Mouse (Mus musculus): Measurements from ENCODE around the gene Mrtfa. TPM values are rescaled to one million over a fixed set of nuclear protein-coding genes. Genes with fewer than 3 reads are reported as not detected.
"Not testable (repeated sequence)": the region's sequence is repeated elsewhere in the genome, so short reads cannot be mapped to it uniquely, and the experiment has no call there.

Mrtfa gene
- polyA plus RNA-seq, 1 experiment from 2014 or later, result 21.2 TPM

DNA sequence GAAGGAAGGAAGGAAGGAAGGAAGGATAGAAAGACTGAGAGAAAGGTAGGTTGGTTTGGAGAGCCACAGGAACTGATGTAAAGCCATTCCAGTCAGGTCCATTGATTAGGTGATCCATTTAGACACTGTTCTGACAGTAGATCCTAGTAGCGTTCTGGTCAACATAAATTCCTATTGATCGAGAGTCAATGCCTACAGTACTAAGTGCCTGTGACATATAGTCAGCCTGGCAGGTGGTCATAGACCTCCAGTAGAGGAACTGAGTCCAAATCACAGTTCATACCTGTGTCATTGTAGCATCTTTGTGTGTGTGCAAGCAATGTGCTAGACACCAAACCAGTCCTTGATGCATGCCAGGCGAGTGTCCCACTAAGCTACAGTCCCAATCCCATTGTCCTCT is 37.7 kb upstream of the Mrtfa start:
- Histone ChIP-seq H3K4me3 (ENCODE audit: low read depth, low read length) (no peak overlapping the region), H3K27ac (ENCODE audit: low read depth) (no peak overlapping the region), H3K4me2 (ENCODE audit: low read length) (no peak overlapping the region), H3K27me3 (replicated peaks; ENCODE audit: control insufficient read depth, insufficient read depth, low read length) (no peaks in the 10 kb centered on the region), H3K36me3 (ENCODE audit: control insufficient read depth, insufficient read depth, low read length) (no peaks in the 10 kb centered on the region), H3K4me1 (replicated peaks; ENCODE audit: control insufficient read depth, insufficient read depth, low read length) (no peaks in the 10 kb centered on the region), H3K9ac (ENCODE audit: low read length) (no peak overlapping the region), H3K9me3 (ENCODE audit: control insufficient read depth, low read length) (no peaks in the 10 kb centered on the region)
- WGBS, result 92% methylated on average over 3 of the region's 3 CpGs
- ATAC-seq (replicated peaks; ENCODE audit: low FRiP score, low TSS enrichment, low read depth) (no peak), DNase-seq (ENCODE audit: low spot score) (no peak)

- 88% methylated on average over 3 of the region's 3 CpGs for WGBS
These were observed 36.7 kb upstream of the Mrtfa start for GRCm38 (mm10) chr15:81227275-81227674.

DNA sequence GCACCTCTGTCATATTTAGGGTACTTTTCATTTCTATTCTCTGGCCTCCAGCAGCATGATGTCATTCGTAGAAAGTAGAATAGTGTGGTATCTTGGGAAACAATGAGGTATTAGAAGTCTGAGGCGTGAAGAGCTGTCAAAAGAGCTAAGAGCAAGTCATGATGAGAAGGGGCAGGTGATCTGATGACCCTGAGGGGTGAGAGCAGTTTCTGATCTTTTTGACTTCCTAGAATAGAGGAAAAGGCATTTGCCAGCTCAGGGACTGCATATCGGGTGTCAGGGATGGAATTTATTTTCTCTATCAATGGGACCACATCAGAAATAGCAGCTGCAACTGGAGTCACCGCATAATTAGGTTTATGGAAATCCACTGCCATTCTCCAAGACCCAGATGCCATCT is 36.2 kb upstream of the Mrtfa start:
- Histone ChIP-seq H3K9me3 (ENCODE audit: control insufficient read depth, low read length) (no peaks in the 10 kb centered on the region), H3K4me1 (replicated peaks; ENCODE audit: control insufficient read depth, insufficient read depth, low read length) (no peaks in the 10 kb centered on the region), H3K27me3 (replicated peaks; ENCODE audit: control insufficient read depth, insufficient read depth, low read length) (no peaks in the 10 kb centered on the region), H3K36me3 (ENCODE audit: control insufficient read depth, insufficient read depth, low read length) (no peaks in the 10 kb centered on the region), H3K4me2 (ENCODE audit: low read length) (no peak overlapping the region), H3K27ac (ENCODE audit: low read depth) (no peak overlapping the region), H3K4me3 (ENCODE audit: low read depth, low read length) (no peak overlapping the region), H3K9ac (ENCODE audit: low read length) (no peak overlapping the region)
- DNase-seq (ENCODE audit: low spot score) (no peak), ATAC-seq (replicated peaks; ENCODE audit: low FRiP score, low TSS enrichment, low read depth) (no peak)
- WGBS, result 82% methylated on average over 4 of the region's 4 CpGs

More at GRCm38 (mm10) chr15:81227275-81227674, 36.7 kb upstream of the Mrtfa start:
- Histone ChIP-seq H3K9ac (ENCODE audit: low read length) (no peak overlapping the region), H3K9me3 (ENCODE audit: control insufficient read depth, low read length) (no peaks in the 10 kb centered on the region), H3K27ac (ENCODE audit: low read depth) (no peak overlapping the region), H3K36me3 (ENCODE audit: control insufficient read depth, insufficient read depth, low read length) (no peaks in the 10 kb centered on the region), H3K4me1 (replicated peaks; ENCODE audit: control insufficient read depth, insufficient read depth, low read length) (no peaks in the 10 kb centered on the region), H3K4me3 (ENCODE audit: low read depth, low read length) (no peak overlapping the region), H3K27me3 (replicated peaks; ENCODE audit: control insufficient read depth, insufficient read depth, low read length) (no peaks in the 10 kb centered on the region), H3K4me2 (ENCODE audit: low read length) (no peak overlapping the region)
- no peak for ATAC-seq (replicated peaks; ENCODE audit: low FRiP score, low TSS enrichment, low read depth)
- DNase-seq (ENCODE audit: low spot score), result no peak

DNA sequence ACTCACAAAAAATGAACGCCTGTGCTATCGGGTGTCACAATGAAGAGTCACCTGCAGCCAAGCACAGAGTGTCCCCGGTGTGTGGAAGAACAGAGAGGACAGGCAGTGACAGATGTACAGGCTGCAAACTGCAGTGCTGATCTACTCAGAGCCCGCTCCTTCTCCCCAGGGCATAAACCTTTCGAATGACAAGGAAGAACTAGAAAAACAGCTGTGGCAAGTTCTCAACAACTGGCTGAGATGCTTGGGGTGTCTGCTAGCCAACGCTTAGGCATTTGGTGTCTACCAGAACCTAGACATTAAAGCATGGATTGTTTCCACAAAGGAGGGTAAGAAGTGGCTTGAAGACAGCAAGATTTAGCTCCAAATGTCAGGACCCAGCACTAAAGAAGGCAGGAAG is 35.2 kb upstream of the Mrtfa start:
- ATAC-seq (replicated peaks; ENCODE audit: low FRiP score, low TSS enrichment, low read depth), result no peak
- H3K27ac ChIP-seq (ENCODE audit: low read depth), result no peak overlapping the region
- WGBS, result 75% methylated on average over 6 of the region's 6 CpGs
- no peak for DNase-seq (ENCODE audit: low spot score)
- no peak overlapping the region for H3K4me3 ChIP-seq (ENCODE audit: low read depth, low read length)
- H3K9me3 ChIP-seq (ENCODE audit: control insufficient read depth, low read length), result no peaks in the 10 kb centered on the region
- H3K4me1 ChIP-seq (replicated peaks; ENCODE audit: control insufficient read depth, insufficient read depth, low read length), result no peaks in the 10 kb centered on the region
- no peaks in the 10 kb centered on the region for H3K27me3 ChIP-seq (replicated peaks; ENCODE audit: control insufficient read depth, insufficient read depth, low read length)
- H3K36me3 ChIP-seq (ENCODE audit: control insufficient read depth, insufficient read depth, low read length), result no peaks in the 10 kb centered on the region
- H3K4me2 ChIP-seq (ENCODE audit: low read length), result no peak overlapping the region
- H3K9ac ChIP-seq (ENCODE audit: low read length), result no peak overlapping the region

DNA sequence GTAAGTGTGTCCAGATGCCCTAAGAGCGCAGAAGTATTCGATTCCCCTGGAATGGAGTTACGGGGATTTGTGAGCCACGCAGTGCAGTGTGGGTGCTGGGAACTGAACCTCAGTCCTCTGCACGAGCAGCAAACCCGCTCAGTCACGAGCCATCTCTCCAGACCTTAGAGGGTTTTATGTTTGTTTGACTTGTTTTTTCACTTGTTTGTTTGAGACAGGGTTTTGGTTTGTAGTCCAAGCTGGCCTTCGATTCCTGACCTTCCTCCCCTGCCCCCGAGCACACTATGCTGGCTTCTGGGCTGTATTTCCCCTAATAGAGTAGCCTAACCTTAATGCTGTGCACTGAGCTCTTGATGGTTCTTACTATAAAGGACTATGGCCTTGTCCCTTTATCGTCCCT is 34.5 kb upstream of the Mrtfa start:
- DNase-seq (ENCODE audit: low spot score) (no peak), ATAC-seq (replicated peaks; ENCODE audit: low FRiP score, low TSS enrichment, low read depth) (no peak)
- no peaks in the 10 kb centered on the region for H3K9me3 ChIP-seq (ENCODE audit: control insufficient read depth, low read length)
- H3K9ac ChIP-seq (ENCODE audit: low read length), result no peak overlapping the region
- H3K4me2 ChIP-seq (ENCODE audit: low read length), result no peak overlapping the region
- no peaks in the 10 kb centered on the region for H3K4me1 ChIP-seq (replicated peaks; ENCODE audit: control insufficient read depth, insufficient read depth, low read length)
- H3K27ac ChIP-seq (ENCODE audit: low read depth), result no peak overlapping the region
- no peaks in the 10 kb centered on the region for H3K36me3 ChIP-seq (ENCODE audit: control insufficient read depth, insufficient read depth, low read length)
- no peak overlapping the region for H3K4me3 ChIP-seq (ENCODE audit: low read depth, low read length)
- no peaks in the 10 kb centered on the region for H3K27me3 ChIP-seq (replicated peaks; ENCODE audit: control insufficient read depth, insufficient read depth, low read length)
- WGBS, result 84% methylated on average over 10 of the region's 10 CpGs

- WGBS, result 59% methylated on average over 6 of the region's 6 CpGs
- H3K4me3 ChIP-seq (ENCODE audit: low read depth, low read length), result no peak overlapping the region
- no peaks in the 10 kb centered on the region for H3K36me3 ChIP-seq (ENCODE audit: control insufficient read depth, insufficient read depth, low read length)
- no peaks in the 10 kb centered on the region for H3K9me3 ChIP-seq (ENCODE audit: control insufficient read depth, low read length)
- H3K27me3 ChIP-seq (replicated peaks; ENCODE audit: control insufficient read depth, insufficient read depth, low read length), result no peaks in the 10 kb centered on the region
- no peak overlapping the region for H3K27ac ChIP-seq (ENCODE audit: low read depth)
- H3K4me2 ChIP-seq (ENCODE audit: low read length), result no peak overlapping the region
- no peak for DNase-seq (ENCODE audit: low spot score)
- ATAC-seq (replicated peaks; ENCODE audit: low FRiP score, low TSS enrichment, low read depth), result no peak
- H3K4me1 ChIP-seq (replicated peaks; ENCODE audit: control insufficient read depth, insufficient read depth, low read length), result no peaks in the 10 kb centered on the region
- H3K9ac ChIP-seq (ENCODE audit: low read length), result no peak overlapping the region
These were observed 30.9 kb upstream of the Mrtfa start for GRCm38 (mm10) chr15:81221446-81221845.

GRCm38 (mm10) chr15:81220051-81220450 is 29.5 kb upstream of the Mrtfa start:
- 66% methylated on average over 8 of the region's 8 CpGs for WGBS
- DNase-seq (ENCODE audit: low spot score); H3K9ac ChIP-seq (ENCODE audit: low read length); H3K4me1 ChIP-seq (replicated peaks; ENCODE audit: control insufficient read depth, insufficient read depth, low read length); H3K4me3 ChIP-seq (ENCODE audit: low read depth, low read length); H3K4me2 ChIP-seq (ENCODE audit: low read length); H3K27ac ChIP-seq (ENCODE audit: low read depth); H3K9me3 ChIP-seq (ENCODE audit: control insufficient read depth, low read length); ATAC-seq (replicated peaks; ENCODE audit: low FRiP score, low TSS enrichment, low read depth); H3K27me3 ChIP-seq (replicated peaks; ENCODE audit: control insufficient read depth, insufficient read depth, low read length); H3K36me3 ChIP-seq (ENCODE audit: control insufficient read depth, insufficient read depth, low read length): not testable (repeated sequence)

- no peak overlapping the region for H3K9ac ChIP-seq (ENCODE audit: low read length)
- ATAC-seq (replicated peaks; ENCODE audit: low FRiP score, low TSS enrichment, low read depth) (no peak), DNase-seq (ENCODE audit: low spot score) (no peak)
- no peaks in the 10 kb centered on the region for H3K4me1 ChIP-seq (replicated peaks; ENCODE audit: control insufficient read depth, insufficient read depth, low read length)
- no peak overlapping the region for H3K4me3 ChIP-seq (ENCODE audit: low read depth, low read length)
- no peaks in the 10 kb centered on the region for H3K36me3 ChIP-seq (ENCODE audit: control insufficient read depth, insufficient read depth, low read length)
- no peak overlapping the region for H3K27ac ChIP-seq (ENCODE audit: low read depth)
- 68% methylated on average over 6 of the region's 6 CpGs for whole genome bisulfite sequencing
- no peaks in the 10 kb centered on the region for H3K27me3 ChIP-seq (replicated peaks; ENCODE audit: control insufficient read depth, insufficient read depth, low read length)
- no peaks in the 10 kb centered on the region for H3K9me3 ChIP-seq (ENCODE audit: control insufficient read depth, low read length)
- H3K4me2 ChIP-seq (ENCODE audit: low read length), result no peak overlapping the region
These were observed 28.5 kb upstream of the Mrtfa start for GRCm38 (mm10) chr15:81219054-81219453.

GRCm38 (mm10) chr15:81216906-81217653 is 26.5 kb upstream of the Mrtfa start:
- H3K27me3 ChIP-seq (replicated peaks; ENCODE audit: control insufficient read depth, insufficient read depth, low read length), result no peaks in the 10 kb centered on the region
- no peaks in the 10 kb centered on the region for H3K4me1 ChIP-seq (replicated peaks; ENCODE audit: control insufficient read depth, insufficient read depth, low read length)
- ATAC-seq (replicated peaks; ENCODE audit: low FRiP score, low TSS enrichment, low read depth), result no peak
- DNase-seq (ENCODE audit: low spot score), result no peak
- WGBS, result 82% methylated on average over 19 of the region's 19 CpGs
- no peaks in the 10 kb centered on the region for H3K36me3 ChIP-seq (ENCODE audit: control insufficient read depth, insufficient read depth, low read length)
- H3K4me3 ChIP-seq (ENCODE audit: low read depth, low read length), result no peak overlapping the region
- H3K27ac ChIP-seq (ENCODE audit: low read depth), result no peak overlapping the region
- no peak overlapping the region for H3K9ac ChIP-seq (ENCODE audit: low read length)
- H3K9me3 ChIP-seq (ENCODE audit: control insufficient read depth, low read length), result no peaks in the 10 kb centered on the region
- no peak overlapping the region for H3K4me2 ChIP-seq (ENCODE audit: low read length)
